Mouse (Mus musculus): ENCODE measurements at regions not wholly inside any gene's neighbourhood (a gene's known extent, or its start where the extent isn't known, plus 50 kb on each side); places are given as distances from the start of the nearest gene placed in this dataset.
A peak's percentile ranks its signal among the peaks of the same experiment; 100 is the strongest.

DNA sequence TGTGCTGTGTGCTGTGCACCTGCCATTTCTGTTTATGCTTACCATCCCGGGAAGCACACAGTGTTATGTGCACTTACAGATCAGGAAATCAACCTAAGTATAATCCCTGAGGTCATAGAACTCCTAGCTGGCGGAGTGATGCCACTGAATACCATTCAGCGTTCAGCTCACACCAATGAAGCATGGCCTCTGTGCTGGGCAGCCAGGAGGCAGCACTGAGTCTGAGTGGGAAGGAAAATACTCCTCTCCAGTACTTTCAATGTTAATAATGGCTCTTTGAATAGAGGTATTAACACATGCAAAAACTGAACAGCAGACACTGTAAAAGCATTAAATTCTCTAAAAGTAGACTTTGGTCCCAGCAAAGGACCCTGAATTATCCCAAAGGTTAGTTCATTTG is 85.7 kb upstream of the 4933402D24Rik start:
- no peaks in the 10 kb centered on the region; the same call in 1 of the 2 replicates for H3K9me3 ChIP-seq (replicated peaks; ENCODE audit: control insufficient read depth, insufficient read depth, low read length, poor library complexity, severe bottlenecking)
- H3K4me3 ChIP-seq (ENCODE audit: low read depth, low read length): no peak overlapping the region
- no peak overlapping the region for H3K27ac ChIP-seq (ENCODE audit: insufficient read depth, low read length)
- H3K36me3 ChIP-seq (ENCODE audit: control insufficient read depth, insufficient read depth, low read length, poor library complexity, severe bottlenecking): no peaks in the 10 kb centered on the region
- no peaks in the 10 kb centered on the region; the same call in 1 of the 2 replicates for H3K27me3 ChIP-seq (ENCODE audit: control insufficient read depth, insufficient read depth, low read length, poor library complexity, severe bottlenecking)
- H3K4me1 ChIP-seq (ENCODE audit: control insufficient read depth, insufficient read depth, low read length): no peaks in the 10 kb centered on the region
- no peak overlapping the region for H3K9ac ChIP-seq (ENCODE audit: low read depth, poor library complexity, severe bottlenecking)
- peak; percentile 64 for TF ChIP-seq CTCF (IDR thresholded peaks at IDR 0.05; ENCODE audit: low read depth, low read length)
- TF ChIP-seq POLR2A (IDR thresholded peaks at IDR 0.05; ENCODE audit: insufficient read depth, low read length): no peak

GRCm38 (mm10) chr1:63851476-63852094 is 82.5 kb upstream of the 4933402D24Rik start:
- H3K4me1 ChIP-seq (ENCODE audit: control insufficient read depth, insufficient read depth, low read length): no peaks in the 10 kb centered on the region
- no peaks in the 10 kb centered on the region for H3K9me3 ChIP-seq (replicated peaks; ENCODE audit: control insufficient read depth, insufficient read depth, low read length, poor library complexity, severe bottlenecking)
- H3K36me3 ChIP-seq (ENCODE audit: control insufficient read depth, insufficient read depth, low read length, poor library complexity, severe bottlenecking): no peaks in the 10 kb centered on the region
- H3K9ac ChIP-seq (ENCODE audit: low read depth, poor library complexity, severe bottlenecking): no peak overlapping the region
- TF ChIP-seq POLR2A (IDR thresholded peaks at IDR 0.05; ENCODE audit: insufficient read depth, low read length): no peak
- TF ChIP-seq CTCF (IDR thresholded peaks at IDR 0.05; ENCODE audit: low read depth, low read length): no peak
- TF ChIP-seq EP300 (IDR thresholded peaks at IDR 0.05; ENCODE audit: insufficient read depth, low read depth, low read length): no peak
- H3K27me3 ChIP-seq (ENCODE audit: control insufficient read depth, insufficient read depth, low read length, poor library complexity, severe bottlenecking): no peaks in the 10 kb centered on the region
- H3K4me3 ChIP-seq (ENCODE audit: low read depth, low read length): no peak overlapping the region
- H3K27ac ChIP-seq (ENCODE audit: insufficient read depth, low read length): no peak overlapping the region

GRCm38 (mm10) chr1:63850262-63850661 is 81.2 kb upstream of the 4933402D24Rik start:
- Histone ChIP-seq H3K9me3 (replicated peaks; ENCODE audit: control insufficient read depth, insufficient read depth, low read length, poor library complexity, severe bottlenecking) (no peaks in the 10 kb centered on the region), H3K27ac (ENCODE audit: insufficient read depth, low read length) (no peak overlapping the region)

GRCm38 (mm10) chr1:63828174-63828844 is 59.2 kb upstream of the 4933402D24Rik start:
- no peak overlapping the region for H3K27ac ChIP-seq (ENCODE audit: insufficient read depth, low read length)
- TF ChIP-seq EP300 (IDR thresholded peaks at IDR 0.05; ENCODE audit: insufficient read depth, low read depth, low read length): no peak
- no peak for TF ChIP-seq POLR2A (IDR thresholded peaks at IDR 0.05; ENCODE audit: insufficient read depth, low read length)
- no peak for TF ChIP-seq CTCF (IDR thresholded peaks at IDR 0.05; ENCODE audit: low read depth, low read length)
- H3K4me3 ChIP-seq (ENCODE audit: low read depth, low read length): no peak overlapping the region
- H3K27me3 ChIP-seq (ENCODE audit: control insufficient read depth, insufficient read depth, low read length, poor library complexity, severe bottlenecking): no peaks in the 10 kb centered on the region
- no peaks in the 10 kb centered on the region for H3K4me1 ChIP-seq (ENCODE audit: control insufficient read depth, insufficient read depth, low read length)
- no peak overlapping the region for H3K9ac ChIP-seq (ENCODE audit: low read depth, poor library complexity, severe bottlenecking)
- H3K9me3 ChIP-seq (replicated peaks; ENCODE audit: control insufficient read depth, insufficient read depth, low read length, poor library complexity, severe bottlenecking): no peaks in the 10 kb centered on the region; the same call in 1 of the 2 replicates
- H3K36me3 ChIP-seq (ENCODE audit: control insufficient read depth, insufficient read depth, low read length, poor library complexity, severe bottlenecking): no peaks in the 10 kb centered on the region

More at GRCm38 (mm10) chr1:63850262-63850661, 81.2 kb upstream of the 4933402D24Rik start:
- no peak for TF ChIP-seq EP300 (IDR thresholded peaks at IDR 0.05; ENCODE audit: insufficient read depth, low read depth, low read length)
- no peak for TF ChIP-seq POLR2A (IDR thresholded peaks at IDR 0.05; ENCODE audit: insufficient read depth, low read length)
- no peak for TF ChIP-seq CTCF (IDR thresholded peaks at IDR 0.05; ENCODE audit: low read depth, low read length)
- no peak overlapping the region for H3K4me3 ChIP-seq (ENCODE audit: low read depth, low read length)
- H3K36me3 ChIP-seq (ENCODE audit: control insufficient read depth, insufficient read depth, low read length, poor library complexity, severe bottlenecking): no peaks in the 10 kb centered on the region
- no peaks in the 10 kb centered on the region for H3K4me1 ChIP-seq (ENCODE audit: control insufficient read depth, insufficient read depth, low read length)
- H3K27me3 ChIP-seq (ENCODE audit: control insufficient read depth, insufficient read depth, low read length, poor library complexity, severe bottlenecking): no peaks in the 10 kb centered on the region
- no peak overlapping the region for H3K9ac ChIP-seq (ENCODE audit: low read depth, poor library complexity, severe bottlenecking)

DNA sequence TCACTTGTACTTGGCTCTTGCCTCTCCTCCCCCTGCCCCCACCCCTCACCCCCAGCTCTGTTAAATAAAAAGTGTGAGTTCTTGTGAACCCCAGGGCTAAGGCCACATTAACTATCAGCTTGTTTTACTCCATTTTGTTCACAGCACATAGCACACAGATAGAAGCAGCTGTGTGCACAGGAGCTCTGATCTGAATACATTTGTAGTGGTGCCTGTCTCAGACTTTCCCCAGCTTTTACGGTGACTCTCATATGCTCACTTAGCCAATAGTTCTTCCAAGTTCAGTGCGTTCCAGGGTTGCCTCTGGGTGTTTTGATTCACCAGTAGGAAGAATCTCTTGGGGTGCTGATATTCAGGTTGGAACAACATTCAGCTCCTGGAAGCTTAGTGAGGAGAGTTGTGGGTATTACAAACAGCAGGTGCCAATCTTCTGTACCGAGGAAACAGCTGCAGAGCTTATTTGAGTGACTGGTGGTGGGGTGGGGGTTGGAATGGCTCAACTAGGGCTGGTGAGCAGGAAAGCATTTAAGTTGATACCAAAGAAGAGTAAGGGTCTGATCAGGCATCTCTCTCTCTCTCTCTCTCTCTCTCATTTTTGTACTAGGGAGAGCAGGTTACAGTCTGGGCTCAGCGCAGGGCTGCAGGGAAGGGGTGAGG is 51.7 kb upstream of the 4933402D24Rik start:
- H3K36me3 ChIP-seq (ENCODE audit: control insufficient read depth, insufficient read depth, low read length, poor library complexity, severe bottlenecking): no peaks in the 10 kb centered on the region
- no peak overlapping the region for H3K4me3 ChIP-seq (ENCODE audit: low read depth, low read length)
- no peaks in the 10 kb centered on the region; the same call in 1 of the 2 replicates for H3K9me3 ChIP-seq (replicated peaks; ENCODE audit: control insufficient read depth, insufficient read depth, low read length, poor library complexity, severe bottlenecking)
- H3K27me3 ChIP-seq (ENCODE audit: control insufficient read depth, insufficient read depth, low read length, poor library complexity, severe bottlenecking): no peaks in the 10 kb centered on the region
- no peaks in the 10 kb centered on the region for H3K4me1 ChIP-seq (ENCODE audit: control insufficient read depth, insufficient read depth, low read length)
- no peak overlapping the region for H3K27ac ChIP-seq (ENCODE audit: insufficient read depth, low read length)
- no peak for TF ChIP-seq CTCF (IDR thresholded peaks at IDR 0.05; ENCODE audit: low read depth, low read length)
- no peak for TF ChIP-seq EP300 (IDR thresholded peaks at IDR 0.05; ENCODE audit: insufficient read depth, low read depth, low read length)
- no peak for TF ChIP-seq POLR2A (IDR thresholded peaks at IDR 0.05; ENCODE audit: insufficient read depth, low read length)
- H3K9ac ChIP-seq (ENCODE audit: low read depth, poor library complexity, severe bottlenecking): no peak overlapping the region

Data from ES-Bruce4 (cell line).